Mouse (Mus musculus) fibroblast of lung, adult 2 months (primary cell): ENCODE results near the gene Cd52.

Experiments
- DNase-seq: peaks from one replicate; pipeline ENCODE4 v3.0.0-alpha.2; 2011; ENCODE audit warnings: low read depth

Gene Cd52

DNA sequence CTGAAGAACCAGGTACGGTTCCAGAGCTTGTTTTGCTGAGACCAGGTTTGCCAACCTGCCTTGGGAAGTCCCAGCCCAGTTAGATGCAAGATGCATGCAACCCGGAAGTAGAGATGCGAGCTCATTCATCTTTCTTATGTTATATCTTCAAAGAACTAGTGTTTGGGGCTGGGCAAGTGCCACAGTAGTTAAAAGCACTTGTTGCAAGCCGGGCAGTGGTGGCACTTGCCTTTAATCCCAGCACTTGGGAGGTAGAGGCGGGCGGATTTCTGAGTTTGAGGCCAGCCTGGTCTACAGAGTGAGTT is 3.7 kb downstream of the Cd52 start:
- DNase-seq: no peak

DNA sequence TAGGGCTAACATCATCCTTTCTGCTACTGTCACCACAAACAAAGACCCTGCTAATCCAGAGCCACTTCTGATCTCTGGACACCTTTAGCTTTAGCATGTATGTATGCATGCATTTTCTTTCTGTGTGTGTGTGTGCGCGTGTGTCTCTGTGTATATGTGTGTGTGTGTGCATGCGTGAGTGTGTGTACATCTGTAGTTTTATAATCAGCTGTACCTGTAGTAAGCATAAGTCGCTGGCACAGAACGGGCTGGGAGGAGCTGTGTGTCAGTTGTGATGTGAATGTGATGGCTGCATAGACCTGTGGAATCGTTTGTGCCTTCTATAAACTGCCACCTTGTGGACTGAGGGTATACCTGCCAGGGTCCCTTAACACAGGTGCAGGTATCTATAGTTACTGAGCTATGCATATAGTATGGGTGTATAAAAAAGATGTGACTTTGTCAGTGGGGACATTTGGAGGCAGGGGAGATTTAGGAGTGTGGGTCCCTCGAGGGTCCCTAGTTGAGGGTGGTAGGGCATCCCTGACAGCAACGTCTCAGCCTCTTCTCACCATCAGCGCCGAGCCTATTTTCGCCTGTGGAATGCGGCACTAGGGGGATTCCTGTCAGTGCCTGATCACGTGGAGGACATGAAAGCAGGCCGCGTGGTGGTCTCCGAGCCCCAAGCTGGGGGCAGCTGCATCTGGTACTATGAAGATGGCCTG is 4.2 kb downstream of the Cd52 start:
- no peak for DNase-seq

GRCm38 (mm10) chr4:134089029-134089428 is 5.9 kb downstream of the Cd52 start:
- no peak for DNase-seq

GRCm38 (mm10) chr4:134087412-134087811 is 7.5 kb downstream of the Cd52 start:
- DNase-seq: no peak

DNA sequence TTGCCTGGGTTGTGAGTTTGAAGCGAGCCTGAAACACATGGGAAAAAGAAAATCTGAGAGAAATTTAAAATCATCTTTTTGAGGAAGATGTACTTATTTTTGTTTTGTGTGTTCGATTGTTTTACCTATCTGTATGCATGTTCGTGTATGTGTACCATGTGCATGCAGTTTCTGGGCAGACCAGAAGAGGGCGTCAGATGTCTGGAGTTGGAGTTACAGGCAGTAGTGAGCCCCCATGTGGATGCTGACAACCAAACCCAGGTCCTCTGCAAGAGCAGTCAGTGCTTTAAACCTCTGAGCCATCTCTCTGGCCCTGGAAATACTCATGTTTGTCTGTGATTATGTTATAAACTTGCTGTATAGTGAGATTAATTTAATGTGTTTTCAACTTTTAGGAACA is 9.9 kb downstream of the Cd52 start:
- no peak for DNase-seq

- no peak for DNase-seq
Observed at GRCm38 (mm10) chr4:134082460-134082859, 12.4 kb downstream of the Cd52 start.

GRCm38 (mm10) chr4:134081730-134082386 is 13.0 kb downstream of the Cd52 start:
- DNase-seq: no peak

DNA sequence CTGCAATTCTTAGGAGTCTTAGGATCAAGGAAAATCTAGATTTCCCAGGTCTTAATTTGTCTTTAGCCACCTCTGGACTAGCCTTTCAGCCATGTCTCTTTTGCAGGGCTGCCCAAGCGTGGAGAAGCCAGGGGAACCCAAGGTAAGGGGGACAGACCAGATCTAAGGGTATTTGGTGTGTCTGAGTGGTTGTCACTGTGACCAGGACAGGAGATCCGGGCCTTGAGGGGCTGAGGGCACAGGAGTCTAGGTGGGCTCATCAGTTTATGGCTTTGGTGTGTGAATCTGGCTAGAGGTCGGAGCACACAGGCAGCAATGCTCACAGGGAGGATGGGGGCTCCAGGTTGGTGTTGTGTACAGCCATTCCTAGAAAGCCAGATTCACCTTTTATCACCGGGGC is 14.2 kb downstream of the Cd52 start:
- no peak for DNase-seq

- DNase-seq: no peak
Observed at GRCm38 (mm10) chr4:134078694-134079093, 16.2 kb downstream of the Cd52 start.

- DNase-seq: no peak
Observed at GRCm38 (mm10) chr4:134068793-134069580, 25.9 kb downstream of the Cd52 start.

DNA sequence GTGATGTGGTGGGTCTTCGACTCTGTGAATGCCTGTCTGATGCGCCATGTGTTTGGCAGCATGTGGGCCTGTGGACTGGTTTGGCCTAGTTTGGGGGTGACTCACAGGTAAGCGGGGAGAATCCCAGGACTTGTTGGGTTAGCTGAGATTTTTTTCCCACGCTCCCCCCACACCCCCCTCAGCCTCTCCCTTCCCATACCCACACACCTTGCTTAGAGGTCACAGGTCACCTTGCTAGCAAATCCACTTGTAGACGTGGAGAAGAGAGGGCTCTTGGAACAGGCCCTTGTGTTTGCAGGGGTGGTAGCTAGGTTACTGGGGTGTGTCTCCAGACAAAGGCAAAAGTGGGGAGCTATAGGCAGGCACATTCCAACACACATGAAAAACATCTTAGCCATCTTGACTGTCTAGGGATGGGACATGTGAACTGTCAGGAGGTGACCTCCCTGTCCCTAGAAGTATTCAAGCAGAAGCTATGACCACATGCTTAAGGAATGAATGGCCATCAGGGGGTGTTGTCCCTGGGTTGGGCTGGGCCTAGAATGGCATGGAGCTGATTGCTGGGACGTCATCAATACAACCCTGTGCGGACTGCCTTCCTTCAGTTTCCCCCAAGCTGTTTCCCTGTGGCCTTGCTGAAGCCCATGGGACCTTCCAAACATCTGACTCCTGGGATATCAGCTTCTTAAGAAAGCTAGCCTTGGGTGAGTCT is 26.9 kb downstream of the Cd52 start:
- no peak for DNase-seq

DNA sequence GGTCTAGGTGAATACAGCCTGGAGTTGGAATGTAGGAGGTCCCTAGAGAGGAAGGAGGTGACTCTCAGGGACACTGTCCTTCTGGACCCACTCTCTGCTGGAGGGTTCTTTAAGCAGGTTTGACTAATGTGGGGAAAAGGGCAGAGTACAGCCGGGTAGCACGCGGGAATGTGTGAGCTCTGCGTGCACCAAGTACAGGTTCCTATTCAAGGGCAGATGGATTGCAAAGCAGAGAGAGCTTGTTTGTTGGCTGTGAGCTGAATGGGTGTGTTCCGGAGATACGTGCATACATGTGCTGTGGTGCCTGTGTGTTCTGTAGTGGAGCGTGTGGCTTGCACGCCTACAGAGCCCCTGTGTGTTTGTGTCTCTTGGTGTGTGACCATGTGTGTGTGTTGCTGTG is 27.5 kb downstream of the Cd52 start:
- no peak for DNase-seq

DNA sequence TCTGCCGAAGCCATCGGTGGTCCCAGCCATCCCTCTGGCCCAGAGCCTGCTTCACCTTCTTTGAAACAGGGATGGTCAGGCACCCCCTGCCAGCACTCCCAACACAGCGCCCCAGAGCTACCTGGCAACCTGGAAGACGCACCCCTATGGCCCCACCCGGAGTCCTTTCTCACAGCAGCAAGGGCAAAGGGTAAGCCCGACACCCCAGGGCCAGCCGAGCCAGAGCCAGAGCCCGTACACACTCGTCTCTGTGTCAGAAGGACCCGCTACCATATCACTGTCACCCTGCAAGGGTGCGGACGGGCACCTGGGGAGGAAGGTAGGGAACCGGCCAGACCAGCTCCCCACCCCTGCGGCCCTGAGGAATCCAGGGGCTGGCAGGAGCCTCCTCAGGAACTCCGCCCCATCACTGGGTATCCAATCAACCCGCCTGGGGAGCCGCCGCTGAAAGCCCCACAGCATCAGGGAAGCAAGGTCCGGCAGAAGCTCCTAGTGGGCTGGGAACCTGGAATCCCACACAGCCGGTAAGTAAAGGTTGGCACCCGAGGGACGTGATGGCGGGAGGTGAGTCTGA is 29.4 kb downstream of the Cd52 start:
- no peak for DNase-seq

DNA sequence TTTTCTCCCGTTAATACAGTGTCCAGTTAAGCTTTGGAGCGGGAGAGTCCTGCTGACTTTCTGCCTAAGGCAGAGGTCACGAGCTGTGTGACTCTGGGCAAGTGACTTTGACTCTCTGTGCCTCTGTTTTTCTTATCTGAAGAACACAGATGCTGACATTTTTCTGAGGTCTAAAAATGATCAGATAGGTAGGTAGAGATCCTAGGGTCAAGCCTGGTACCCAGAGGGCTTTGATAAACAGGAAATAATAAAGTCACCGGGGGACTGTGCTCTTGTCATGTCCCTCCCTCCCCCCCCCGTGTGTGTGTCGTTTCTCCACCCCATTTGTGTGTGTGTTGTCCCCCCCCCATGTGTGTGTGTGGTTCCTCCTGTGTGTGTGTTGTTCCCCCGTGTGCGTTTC is 32.3 kb downstream of the Cd52 start:
- DNase-seq: no peak

DNA sequence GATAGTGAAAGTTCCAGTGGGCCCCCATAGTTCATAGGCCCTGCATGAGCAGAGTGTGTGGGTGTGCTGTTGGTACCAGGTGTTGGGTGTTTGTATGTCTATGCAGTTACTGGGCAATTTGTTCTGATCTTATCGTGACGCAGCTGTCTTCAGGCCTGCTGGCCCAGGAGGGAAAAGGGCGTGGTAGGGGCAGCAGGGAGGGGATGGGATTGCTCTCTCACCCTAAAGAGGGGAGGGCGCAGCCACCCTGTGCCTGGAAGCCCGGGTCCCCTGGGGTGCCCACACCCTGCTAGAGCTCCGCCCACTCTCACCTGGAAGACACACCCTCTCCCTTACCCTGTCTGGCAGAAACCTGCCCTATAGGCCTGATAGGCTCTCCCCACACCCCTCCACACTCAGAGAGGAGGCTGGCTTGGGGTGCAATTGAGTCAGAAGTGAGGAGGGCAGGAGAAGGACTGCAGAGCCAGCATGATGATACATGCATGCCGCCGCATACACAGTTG is 32.9 kb downstream of the Cd52 start:
- no peak for DNase-seq

DNA sequence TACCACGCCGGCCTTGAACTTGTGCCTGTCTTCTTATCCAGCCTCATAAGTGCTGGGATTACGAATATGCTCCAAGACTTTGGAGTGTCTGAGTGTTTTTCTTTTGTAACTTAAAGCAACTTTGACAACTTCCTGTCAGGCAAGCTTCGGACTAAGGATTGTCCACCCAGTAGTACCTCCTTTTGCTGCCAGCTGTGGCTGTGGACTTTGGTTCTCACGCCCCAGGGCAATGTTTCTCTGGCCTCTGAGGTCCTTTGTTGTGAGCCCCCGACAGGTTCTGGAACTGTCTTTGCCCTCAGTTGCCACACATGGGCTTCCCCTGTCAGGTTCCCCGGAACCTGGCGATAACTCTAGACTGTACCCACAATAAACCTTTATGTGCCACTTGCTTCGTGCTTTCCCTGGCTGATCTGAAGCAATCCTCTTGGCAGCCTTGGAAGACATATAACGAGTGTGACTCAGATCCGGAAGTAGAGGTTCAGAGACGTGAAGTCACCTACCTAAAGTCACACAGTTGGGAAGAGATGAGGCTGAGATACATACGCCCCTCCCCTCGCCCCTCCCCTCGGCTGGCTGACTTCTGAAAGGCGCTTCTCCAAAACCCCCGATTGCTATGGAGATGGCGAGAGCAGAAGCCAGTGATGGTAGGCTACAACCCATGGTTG is 33.6 kb downstream of the Cd52 start:
- DNase-seq: no peak

DNA sequence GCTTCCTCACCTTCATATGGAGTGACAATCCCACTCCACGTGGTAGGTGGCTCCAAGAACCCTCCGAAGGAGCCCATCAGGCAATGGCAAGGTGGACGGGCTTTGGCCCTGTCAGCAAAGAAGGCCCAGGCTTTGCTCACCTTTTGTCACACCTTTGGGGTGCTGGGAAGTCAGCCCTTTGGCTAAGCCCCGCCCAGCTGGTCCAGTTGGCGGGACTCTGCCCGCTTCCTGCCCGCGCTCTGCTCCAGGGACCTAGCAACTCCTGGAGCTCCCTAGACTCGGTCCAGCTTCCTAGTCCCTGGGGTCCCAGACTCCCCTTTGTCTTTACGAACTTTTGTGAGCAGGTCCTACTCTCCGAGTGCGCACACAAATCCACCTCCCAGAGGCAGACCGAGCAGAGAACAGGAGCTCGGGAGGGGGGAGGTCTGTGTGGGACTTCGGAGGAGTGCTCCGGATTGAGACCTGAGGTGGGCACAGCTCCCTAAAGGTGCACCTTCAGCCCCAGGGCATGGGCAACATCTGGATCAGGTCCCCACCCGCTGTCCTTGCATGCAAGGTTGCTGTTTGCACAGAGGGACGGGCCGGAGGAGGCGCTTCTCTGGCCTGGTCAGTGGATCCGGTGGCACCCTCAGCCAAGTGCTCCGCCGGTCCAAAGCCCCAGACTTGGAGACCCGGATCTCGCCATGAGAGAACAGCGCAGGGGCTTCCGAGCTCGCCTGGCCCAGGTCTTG is 34.6 kb downstream of the Cd52 start, which contains the start of gene Crybg2:
TSS of gene Crybg2 (plus strand) at position 681 of the 731 bp plus-strand sequence.
- no peak for DNase-seq

DNA sequence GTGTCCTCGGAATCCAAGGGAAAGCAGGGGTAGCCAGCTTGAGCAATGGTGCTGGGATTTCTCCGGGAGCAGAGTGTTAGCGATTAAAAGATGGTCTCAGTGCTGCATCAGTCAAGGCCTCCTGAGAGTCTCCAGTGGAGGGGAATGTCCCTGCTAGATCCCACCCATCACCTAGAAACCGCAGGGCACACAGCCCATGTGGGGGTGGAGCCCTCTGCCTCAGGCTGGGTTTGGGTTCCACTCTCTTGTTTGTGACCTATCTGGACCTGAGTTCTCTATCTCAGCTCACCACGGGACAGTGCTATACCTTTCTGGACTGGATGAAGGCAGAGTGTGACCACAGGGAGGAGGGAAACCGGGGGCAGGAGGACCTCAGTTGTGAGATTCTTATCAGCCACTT is 36.0 kb downstream of the Cd52 start:
- DNase-seq: no peak

DNA sequence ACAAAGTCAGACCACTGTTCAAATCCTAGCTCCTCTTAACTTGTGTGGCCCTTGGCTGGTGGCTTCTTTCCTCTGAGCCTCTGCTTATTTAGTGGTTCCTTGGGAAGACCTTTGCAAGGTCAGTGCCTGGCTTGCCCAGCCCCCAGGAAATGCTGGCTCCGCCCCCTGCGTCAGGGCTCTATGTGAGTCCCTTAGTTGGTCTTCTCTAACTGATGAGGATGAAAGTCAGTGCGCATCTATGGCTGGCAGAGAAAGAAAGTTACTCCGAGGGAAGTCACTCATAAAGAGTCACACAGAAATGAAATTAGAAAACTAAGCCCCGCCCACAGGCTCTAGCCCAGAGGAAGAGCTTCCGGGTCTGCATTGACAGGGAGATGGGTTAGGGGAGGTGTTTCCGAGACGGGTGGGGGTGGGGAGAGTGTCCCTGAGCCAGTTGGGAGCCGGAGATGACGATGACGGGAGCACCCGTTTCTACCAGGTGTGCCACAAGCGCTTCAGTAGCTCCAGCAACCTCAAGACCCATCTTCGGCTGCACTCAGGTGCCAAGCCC is 36.6 kb downstream of the Cd52 start:
- DNase-seq: no peak

- no peak for DNase-seq
Observed at GRCm38 (mm10) chr4:134053538-134053937, 41.3 kb downstream of the Cd52 start, which contains the start of gene Zfp683. Gene Zfp683, plus strand, starts transcription at chr4:134053838.
